Mouse (Mus musculus) megakaryocyte, embryonic 14.5 days (primary cell): ENCODE data around the gene Dynll1.
"Not testable (repeated sequence)": the region's sequence is repeated elsewhere in the genome, so short reads cannot be mapped to it uniquely, and the experiment has no call there.

Source experiments
- FLI1 ChIP-seq: IDR thresholded peaks from 2 replicates; pipeline ENCODE4 v1.6.1; 2012; ENCODE audit warnings: low read length, inconsistent platforms, mixed read lengths
- GATA1 ChIP-seq: IDR thresholded peaks from 3 replicates; pipeline ENCODE4 v1.6.1; 2012; ENCODE audit warnings: mixed read lengths, low read length, inconsistent platforms, borderline replicate concordance

DNA sequence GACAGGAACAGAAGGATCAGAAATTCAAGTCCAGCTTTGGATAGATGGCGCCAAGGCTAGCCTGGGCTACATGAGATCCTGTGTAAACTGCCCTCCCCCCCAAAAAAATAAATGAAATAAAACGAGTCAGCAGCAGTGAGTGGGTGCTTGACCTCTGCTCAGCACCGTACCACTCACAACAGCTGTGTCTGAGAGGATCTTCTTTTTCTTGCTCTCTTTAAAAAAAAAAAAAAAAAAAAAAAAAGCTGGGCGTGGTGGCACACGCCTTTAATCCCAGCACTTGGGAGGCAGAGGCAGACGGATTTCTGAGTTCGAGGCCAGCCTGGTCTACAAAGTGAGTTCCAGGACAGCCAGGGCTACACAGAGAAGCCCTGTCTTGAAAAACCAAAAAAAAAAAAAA lies 1.4 kb upstream of the Dynll1 start:
- not testable (repeated sequence) for TF ChIP-seq GATA1, FLI1
